Mouse (Mus musculus) heart, postnatal 25 days (tissue): ENCODE results near the gene Ccdc177. TPM values are rescaled to one million over a fixed set of nuclear protein-coding genes. Genes with fewer than 3 reads are reported as not detected.

ENCODE experiments used
- DNase-seq: peaks from one replicate; pipeline ENCODE4 v3.0.0; 2022; ENCODE audit warnings: low spot score
- intact Hi-C: fragments of 180-260 bp; cut with DNase I; formaldehyde crosslinking; loops from one replicate; pipeline ENCODE4 v1.15.1; 2025
- total RNA-seq, 2 experiments: library from RNA; stranded (reverse); gene quantifications; 2 replicates each; pipeline ENCODE4 v1.2.3; 2021

Gene Ccdc177
- total RNA-seq, 2 experiments from 2014 or later, result 0.06 to 0.08 TPM

GRCm38 (mm10) chr12:80746031-80746813 lies 14.3 kb downstream of the Ccdc177 start:
- intact Hi-C loops, result no loop called here
- DNase-seq, result no peak

DNA sequence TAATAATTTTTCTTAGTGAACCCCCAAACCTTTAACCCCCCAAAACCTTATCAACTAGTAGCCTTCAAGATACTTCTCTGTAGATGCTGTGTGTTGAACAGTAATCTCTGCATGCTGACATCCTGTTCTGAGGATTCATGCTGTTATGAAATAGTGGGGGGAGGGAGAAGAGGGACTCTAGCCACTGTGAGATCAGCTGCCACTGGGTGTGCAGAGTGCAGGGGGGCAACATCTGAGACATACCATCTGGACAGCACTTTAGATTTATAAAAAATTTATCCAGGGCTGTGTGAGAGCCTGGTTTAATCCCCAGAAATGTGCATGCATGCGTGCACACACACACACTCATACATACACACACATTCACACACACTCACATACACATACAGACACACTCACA lies 15.9 kb downstream of the Ccdc177 start:
- DNase-seq, result no peak
- intact Hi-C loops, result no loop called here

- no peak for DNase-seq
- intact Hi-C loops, result no loop called here
These were observed 21.0 kb downstream of the Ccdc177 start for GRCm38 (mm10) chr12:80739482-80739881.

GRCm38 (mm10) chr12:80737283-80737600 lies 23.2 kb downstream of the Ccdc177 start:
- no peak for DNase-seq
- intact Hi-C loops, result no loop called here

DNA sequence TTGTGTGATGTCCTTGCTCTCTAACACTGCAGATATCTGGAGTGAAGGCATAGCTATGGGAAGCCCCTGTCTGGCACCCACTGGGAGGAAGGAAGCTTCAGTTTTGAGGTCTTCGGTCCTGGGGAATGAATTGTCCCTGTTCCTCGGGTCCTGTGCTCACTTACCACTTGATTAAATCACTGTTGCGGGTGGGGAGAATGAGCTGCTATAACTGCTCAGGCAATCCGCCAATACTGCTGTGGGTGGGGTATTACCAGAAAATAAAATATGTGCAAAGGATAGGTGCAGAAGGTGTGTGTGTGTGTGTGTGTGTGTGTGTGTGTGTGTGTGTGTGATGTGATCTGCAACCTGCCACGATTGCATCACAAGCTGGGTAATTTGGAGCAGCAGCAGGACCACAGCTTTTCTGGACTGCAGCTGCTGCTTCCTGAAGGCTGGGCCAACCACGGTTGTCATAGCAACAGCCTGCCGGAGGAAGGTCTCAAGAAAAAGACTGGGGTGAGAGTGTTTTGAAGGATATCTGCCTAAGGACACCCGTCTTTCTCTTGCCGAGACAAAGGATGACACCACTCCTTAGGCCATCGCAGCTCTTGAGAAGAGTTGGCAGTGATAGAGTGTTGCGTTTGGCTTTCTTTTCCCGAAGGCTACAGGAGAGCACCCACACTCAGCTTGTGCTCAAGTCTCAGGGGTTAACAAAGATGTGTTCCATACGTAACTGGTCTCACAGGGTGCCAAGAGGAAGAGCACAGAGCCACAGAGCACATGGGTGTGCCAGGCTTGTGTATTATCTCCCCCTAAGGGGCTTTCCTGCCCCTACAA lies 23.8 kb downstream of the Ccdc177 start:
- intact Hi-C loops, result no loop called here
- DNase-seq, result no peak

DNA sequence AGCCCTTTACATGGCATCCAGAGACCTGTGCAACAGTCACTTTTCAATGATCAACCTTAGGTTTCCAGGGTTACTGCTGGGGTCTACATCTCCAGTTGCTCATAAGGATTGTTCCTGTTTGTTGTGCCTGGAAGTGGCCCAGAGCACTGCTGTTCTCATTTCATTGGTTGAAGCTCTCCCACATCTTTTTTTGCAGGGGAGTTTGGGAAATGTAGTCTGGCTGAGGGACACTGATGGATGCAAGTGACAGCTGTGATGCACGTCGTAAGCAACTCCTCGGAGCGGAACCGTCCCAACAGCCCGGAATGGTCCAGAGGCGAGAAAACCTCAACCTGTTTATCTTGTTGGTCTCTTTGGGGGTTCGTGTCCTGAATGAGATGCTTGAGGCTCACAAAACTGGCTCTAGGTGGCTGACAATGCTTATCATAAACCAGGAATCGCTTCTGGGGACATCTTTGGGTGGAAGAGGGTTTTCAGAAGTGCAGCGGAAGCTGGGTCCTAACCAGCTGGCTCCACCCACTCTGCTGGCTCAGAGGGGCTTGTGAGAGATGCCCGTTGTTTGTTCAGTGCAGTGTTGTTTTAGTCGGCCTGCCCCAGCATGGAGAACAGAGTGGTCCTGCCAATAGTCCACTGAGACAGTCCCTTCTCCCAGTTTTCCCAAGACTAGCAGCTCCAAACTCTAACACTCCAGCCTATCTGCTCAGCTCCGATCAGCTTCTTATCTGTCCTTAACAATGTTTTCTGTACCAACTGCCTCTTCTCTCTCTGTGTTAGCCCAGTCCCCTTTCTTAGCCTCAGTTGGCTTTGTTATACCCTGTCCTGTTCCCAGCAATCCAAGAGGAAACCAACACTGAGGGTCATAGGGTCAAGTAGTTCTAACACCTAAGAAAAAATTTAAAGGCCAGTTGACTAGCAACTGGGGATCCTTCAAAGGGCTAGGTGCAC lies 25.7 kb downstream of the Ccdc177 start:
- DNase-seq, result no peak

GRCm38 (mm10) chr12:80730567-80730966 lies 29.9 kb downstream of the Ccdc177 start:
- intact Hi-C loops, result no loop called here

More for the DNA sequence above, 25.7 kb downstream of the Ccdc177 start:
- intact Hi-C loops, result no loop called here

GRCm38 (mm10) chr12:80729758-80730530 lies 30.5 kb downstream of the Ccdc177 start:
- intact Hi-C loops, result loop anchor here (2.0 kb wide), 1 partner anchor 31 kb away; the partner anchor contains the start of gene Ccdc177
- no peak for DNase-seq

More at GRCm38 (mm10) chr12:80730567-80730966, 29.9 kb downstream of the Ccdc177 start:
- no peak for DNase-seq

GRCm38 (mm10) chr12:80728814-80729213 lies 31.7 kb downstream of the Ccdc177 start:
- intact Hi-C loops, result loop anchor here (2.0 kb wide), 1 partner anchor 32 kb away; the partner anchor contains the start of gene Ccdc177

DNA sequence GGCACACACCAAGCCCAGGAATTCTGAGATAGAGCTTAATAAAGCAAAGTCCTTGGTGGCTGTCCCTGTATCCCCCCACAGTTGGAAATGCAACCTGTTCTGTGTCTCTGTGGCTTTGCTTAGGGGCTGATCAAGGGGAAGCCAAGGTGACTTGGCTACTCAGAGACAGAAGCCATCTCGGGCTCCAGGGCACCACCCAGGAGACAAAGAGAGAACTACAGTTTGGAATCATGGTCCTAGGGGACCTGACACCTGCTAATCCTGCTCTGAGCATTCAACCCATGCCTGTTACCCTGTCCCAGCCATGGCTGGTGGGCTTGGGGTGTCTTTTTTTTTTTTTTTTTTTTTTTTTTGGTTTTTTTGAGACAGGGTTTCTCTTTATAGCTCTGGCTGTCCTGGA lies 32.3 kb downstream of the Ccdc177 start:
- DNase-seq, result no peak
- intact Hi-C loops, result loop anchor here (2.0 kb wide), 1 partner anchor 33 kb away; the partner anchor contains the start of gene Ccdc177

More at GRCm38 (mm10) chr12:80728814-80729213, 31.7 kb downstream of the Ccdc177 start:
- no peak for DNase-seq

DNA sequence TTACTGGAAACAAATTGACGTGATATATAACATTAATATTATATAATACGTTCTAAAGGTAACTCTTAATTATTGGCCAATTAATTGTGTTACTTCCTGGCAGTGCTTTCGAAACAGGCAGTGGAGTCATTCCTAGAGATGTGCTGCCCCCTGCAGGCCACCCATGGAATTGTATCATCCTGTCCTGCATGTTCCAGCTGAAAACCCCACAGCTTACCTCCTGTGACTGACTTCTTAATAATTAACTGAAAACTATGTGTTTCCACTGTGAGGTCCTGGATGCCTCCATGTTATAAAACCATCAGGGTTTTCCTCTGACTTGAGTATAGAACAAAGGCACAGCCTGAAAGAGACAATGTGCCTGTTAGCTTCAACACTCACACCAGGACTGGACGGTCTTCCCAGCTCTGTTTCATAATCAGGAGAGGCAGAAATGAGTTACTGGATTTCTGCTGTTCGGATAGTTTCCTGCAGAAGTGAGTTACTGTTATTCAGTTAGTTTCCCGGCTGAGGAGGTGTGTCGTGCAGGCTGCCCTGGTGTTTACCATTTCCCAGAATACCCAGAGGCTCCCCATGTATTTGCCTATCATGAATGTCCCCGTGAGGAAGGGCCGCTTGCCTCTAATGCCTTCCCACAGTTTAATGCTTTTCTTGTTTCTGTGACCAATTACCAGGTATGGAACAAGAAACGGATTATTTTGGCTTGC lies 35.5 kb downstream of the Ccdc177 start:
- intact Hi-C loops, result loop anchor here (2.0 kb wide), 2 partner anchors 46 to 570 kb away; no protein-coding TSS in a partner anchor
- peak; percentile 19 for DNase-seq

DNA sequence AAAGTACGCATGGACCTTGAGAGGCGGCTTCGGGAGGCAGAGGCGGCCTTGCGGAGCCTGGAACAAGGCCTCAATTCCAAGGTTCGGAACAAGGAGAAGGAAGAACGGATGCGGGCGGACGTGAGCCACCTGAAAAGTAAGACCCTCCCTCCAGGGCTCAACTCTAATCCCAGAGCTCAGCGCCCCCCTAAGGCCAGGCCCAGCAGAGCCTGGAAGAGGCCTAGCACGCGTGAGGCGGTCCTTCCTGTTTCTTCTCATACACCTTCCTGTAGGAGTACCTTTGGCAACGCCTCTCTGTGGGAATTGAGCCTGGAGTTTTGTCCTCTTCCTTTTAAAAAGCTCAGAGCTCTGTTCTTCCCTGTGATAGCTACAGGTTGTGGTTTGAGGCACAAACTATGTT lies 39.0 kb downstream of the Ccdc177 start:
- intact Hi-C loops, result no loop called here
- DNase-seq, result no peak

GRCm38 (mm10) chr12:80720507-80720906 lies 40.0 kb downstream of the Ccdc177 start:
- no peak for DNase-seq

DNA sequence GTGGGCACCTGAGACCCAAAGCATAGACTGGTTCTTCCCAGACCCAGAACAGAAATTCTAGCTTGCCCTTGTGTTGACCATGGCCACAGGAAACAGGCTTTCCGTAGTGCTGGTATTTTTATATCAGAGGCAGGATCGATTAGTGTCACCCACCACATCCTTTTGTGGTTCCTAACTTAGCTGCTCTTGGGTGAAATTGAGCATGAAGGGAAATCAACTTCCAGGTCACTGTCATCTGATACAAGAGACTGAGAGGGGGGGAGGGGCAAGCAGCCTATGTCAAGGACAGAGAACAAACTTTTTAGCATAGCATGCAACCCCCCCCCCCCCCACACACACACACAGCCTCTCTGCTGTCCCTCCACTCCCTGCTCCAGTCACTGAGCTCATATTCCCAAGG lies 41.3 kb downstream of the Ccdc177 start:
- DNase-seq, result no peak
- intact Hi-C loops, result loop anchor here (10.0 kb wide), 1 partner anchor 1006 kb away; no protein-coding TSS in a partner anchor

More at GRCm38 (mm10) chr12:80720507-80720906, 40.0 kb downstream of the Ccdc177 start:
- intact Hi-C loops, result no loop called here

- no peak for DNase-seq
- intact Hi-C loops, result loop anchor here (10.0 kb wide), 1 partner anchor 1009 kb away; no protein-coding TSS in a partner anchor
These were observed 44.6 kb downstream of the Ccdc177 start for GRCm38 (mm10) chr12:80715915-80716314.

DNA sequence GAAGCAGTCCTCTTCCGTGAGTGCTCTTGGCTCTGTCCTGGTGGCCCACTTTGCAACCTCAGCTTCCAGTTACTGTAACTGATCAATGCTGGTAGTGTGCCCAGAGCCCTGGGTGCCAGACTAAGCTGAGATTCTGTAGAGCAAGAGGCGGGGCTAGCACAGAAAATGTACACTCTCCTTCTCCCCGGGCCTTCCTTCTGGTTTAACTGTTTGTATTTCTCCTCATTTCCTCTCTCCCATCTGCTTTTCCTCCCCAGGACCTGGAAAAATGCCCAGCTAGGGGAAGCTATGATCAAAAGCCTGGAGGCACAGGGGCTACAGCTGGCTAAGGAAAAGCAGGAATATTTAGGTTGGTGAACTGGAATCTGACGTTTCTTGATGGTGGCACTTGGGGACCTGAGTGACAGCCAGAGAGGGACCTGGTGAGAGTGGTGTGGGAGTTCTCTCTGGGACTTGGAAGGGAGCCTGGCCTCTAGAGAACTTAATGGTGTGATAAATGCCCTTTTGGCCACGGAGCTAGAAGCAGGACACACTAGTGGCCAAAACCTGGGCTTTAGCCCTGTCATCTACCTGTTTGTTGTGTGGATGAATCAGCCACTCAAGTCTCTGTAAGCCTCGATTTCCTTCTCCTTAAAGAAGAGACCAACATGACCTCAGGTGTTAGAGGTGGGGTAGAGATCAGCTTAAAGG lies 53.4 kb downstream of the Ccdc177 start:
- intact Hi-C loops, result no loop called here

DNA sequence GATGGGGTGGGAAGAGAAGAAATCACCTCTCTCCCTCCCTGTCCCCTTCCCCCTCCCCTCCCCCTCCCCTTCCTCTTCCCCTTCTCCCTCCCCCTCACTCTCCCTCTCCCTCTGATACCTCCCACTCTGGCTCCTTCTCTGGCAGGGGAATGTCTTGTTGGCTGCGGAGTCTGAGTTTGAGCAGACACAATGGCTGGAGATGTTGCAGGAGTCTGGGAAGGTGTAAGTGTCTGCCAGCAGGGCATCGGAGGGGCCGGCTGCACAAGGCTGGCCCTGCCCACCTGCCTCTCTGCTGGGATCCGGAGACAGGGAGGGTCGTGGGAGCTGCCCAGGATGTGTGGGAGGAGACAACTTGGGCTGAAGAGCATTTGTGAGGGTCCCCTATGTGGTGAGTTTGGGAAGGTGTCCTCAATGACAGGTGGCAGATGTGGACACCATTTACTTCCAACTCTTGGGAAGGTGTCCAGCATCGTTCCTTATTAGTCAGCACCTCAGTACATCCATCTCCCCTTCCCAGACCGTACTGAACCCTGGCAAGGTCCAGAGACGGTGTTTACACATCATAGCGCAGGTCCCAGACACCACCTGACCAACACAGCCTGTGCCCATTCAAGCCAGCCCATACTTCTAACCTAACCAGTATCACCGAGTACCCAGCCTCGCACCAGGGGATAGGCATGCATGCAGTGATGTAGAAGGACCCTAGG lies 54.1 kb downstream of the Ccdc177 start:
- intact Hi-C loops, result no loop called here

More for the DNA sequence above, 53.4 kb downstream of the Ccdc177 start:
- DNase-seq, result no peak

More for the DNA sequence above, 54.1 kb downstream of the Ccdc177 start:
- no peak for DNase-seq
